Mouse (Mus musculus): ENCODE data around the gene Hdac9. TPM values are rescaled to one million over a fixed set of nuclear protein-coding genes. Genes with fewer than 3 reads are reported as not detected.
A peak's percentile ranks its signal among the peaks of the same experiment; 100 is the strongest.

Hdac9 gene
- polyA plus RNA-seq, 1 experiment from 2014 or later: 13.6 TPM

- 75% methylated on average over 6 of the region's 6 CpGs for WGBS
- Histone ChIP-seq H3K36me3 (ENCODE audit: control insufficient read depth, insufficient read depth) (no peaks in the 10 kb centered on the region), H3K9ac (replicated peaks; ENCODE audit: low read depth, low read length) (no peak overlapping the region), H3K4me3 (replicated peaks; ENCODE audit: low read length) (no peak overlapping the region), H3K27ac (ENCODE audit: low read length) (no peak overlapping the region), H3K9me3 (ENCODE audit: control insufficient read depth, low read length) (no peaks in the 10 kb centered on the region), H3K27me3 (replicated peaks; ENCODE audit: control insufficient read depth, insufficient read depth, low read length) (no peaks in the 10 kb centered on the region), H3K4me2 (ENCODE audit: low read length) (no peak overlapping the region), H3K4me1 (replicated peaks; ENCODE audit: control insufficient read depth, insufficient read depth, low read length) (no peaks in the 10 kb centered on the region)
- ATAC-seq: no peak
Measured at GRCm38 (mm10) chr12:34820229-34820628, 96.7 kb downstream of the Hdac9 start.

GRCm38 (mm10) chr12:34811673-34812613, 105.0 kb downstream of the Hdac9 start:
- ATAC-seq: no peak
- 54% methylated on average over 10 of the region's 10 CpGs for WGBS

GRCm38 (mm10) chr12:34810221-34810620, 106.7 kb downstream of the Hdac9 start:
- Histone ChIP-seq H3K4me2 (ENCODE audit: low read length) (no peak overlapping the region), H3K27ac (ENCODE audit: low read length) (no peak overlapping the region), H3K4me1 (replicated peaks; ENCODE audit: control insufficient read depth, insufficient read depth, low read length) (no peaks in the 10 kb centered on the region), H3K9ac (replicated peaks; ENCODE audit: low read depth, low read length) (no peak overlapping the region), H3K4me3 (replicated peaks; ENCODE audit: low read length) (no peak overlapping the region), H3K9me3 (ENCODE audit: control insufficient read depth, low read length) (no peaks in the 10 kb centered on the region), H3K27me3 (replicated peaks; ENCODE audit: control insufficient read depth, insufficient read depth, low read length) (no peaks in the 10 kb centered on the region), H3K36me3 (ENCODE audit: control insufficient read depth, insufficient read depth) (no peaks in the 10 kb centered on the region)
- no peak for ATAC-seq
- 93% methylated on average over 2 of the region's 2 CpGs for WGBS

More at GRCm38 (mm10) chr12:34811673-34812613, 105.0 kb downstream of the Hdac9 start:
- Histone ChIP-seq H3K4me1 (replicated peaks; ENCODE audit: control insufficient read depth, insufficient read depth, low read length) (no peaks in the 10 kb centered on the region), H3K36me3 (ENCODE audit: control insufficient read depth, insufficient read depth) (no peaks in the 10 kb centered on the region), H3K4me2 (ENCODE audit: low read length) (no peak overlapping the region), H3K27ac (ENCODE audit: low read length) (no peak overlapping the region), H3K27me3 (replicated peaks; ENCODE audit: control insufficient read depth, insufficient read depth, low read length) (no peaks in the 10 kb centered on the region), H3K9ac (replicated peaks; ENCODE audit: low read depth, low read length) (no peak overlapping the region), H3K9me3 (ENCODE audit: control insufficient read depth, low read length) (no peaks in the 10 kb centered on the region), H3K4me3 (replicated peaks; ENCODE audit: low read length) (no peak overlapping the region)

- WGBS: 94% methylated on average over 1 of the region's 1 CpGs
- no peaks in the 10 kb centered on the region for H3K36me3 ChIP-seq (ENCODE audit: control insufficient read depth, insufficient read depth)
- H3K9ac ChIP-seq (replicated peaks; ENCODE audit: low read depth, low read length): no peak overlapping the region
- ATAC-seq: no peak
- no peaks in the 10 kb centered on the region for H3K9me3 ChIP-seq (ENCODE audit: control insufficient read depth, low read length)
- H3K4me2 ChIP-seq (ENCODE audit: low read length): no peak overlapping the region
- no peak overlapping the region for H3K4me3 ChIP-seq (replicated peaks; ENCODE audit: low read length)
- H3K4me1 ChIP-seq (replicated peaks; ENCODE audit: control insufficient read depth, insufficient read depth, low read length): no peaks in the 10 kb centered on the region
- H3K27ac ChIP-seq (ENCODE audit: low read length): no peak overlapping the region
- H3K27me3 ChIP-seq (replicated peaks; ENCODE audit: control insufficient read depth, insufficient read depth, low read length): no peaks in the 10 kb centered on the region
Measured at GRCm38 (mm10) chr12:34808180-34808579, 108.7 kb downstream of the Hdac9 start.

- H3K4me3 ChIP-seq (replicated peaks; ENCODE audit: low read length): no peak overlapping the region
- H3K36me3 ChIP-seq (ENCODE audit: control insufficient read depth, insufficient read depth): no peaks in the 10 kb centered on the region
- ATAC-seq: no peak
- no peaks in the 10 kb centered on the region for H3K27me3 ChIP-seq (replicated peaks; ENCODE audit: control insufficient read depth, insufficient read depth, low read length)
- H3K9me3 ChIP-seq (ENCODE audit: control insufficient read depth, low read length): no peaks in the 10 kb centered on the region
- no peak overlapping the region for H3K27ac ChIP-seq (ENCODE audit: low read length)
- no peaks in the 10 kb centered on the region for H3K4me1 ChIP-seq (replicated peaks; ENCODE audit: control insufficient read depth, insufficient read depth, low read length)
- H3K9ac ChIP-seq (replicated peaks; ENCODE audit: low read depth, low read length): no peak overlapping the region
- no peak overlapping the region for H3K4me2 ChIP-seq (ENCODE audit: low read length)
Measured at GRCm38 (mm10) chr12:34806528-34806927, 110.4 kb downstream of the Hdac9 start.

- no peaks in the 10 kb centered on the region for H3K4me1 ChIP-seq (replicated peaks; ENCODE audit: control insufficient read depth, insufficient read depth, low read length)
- H3K27me3 ChIP-seq (replicated peaks; ENCODE audit: control insufficient read depth, insufficient read depth, low read length): no peaks in the 10 kb centered on the region
- no peak overlapping the region for H3K4me2 ChIP-seq (ENCODE audit: low read length)
- no peaks in the 10 kb centered on the region for H3K9me3 ChIP-seq (ENCODE audit: control insufficient read depth, low read length)
- ATAC-seq: no peak
- H3K9ac ChIP-seq (replicated peaks; ENCODE audit: low read depth, low read length): no peak overlapping the region
- no peak overlapping the region for H3K4me3 ChIP-seq (replicated peaks; ENCODE audit: low read length)
- WGBS: 81% methylated on average over 2 of the region's 2 CpGs
- no peaks in the 10 kb centered on the region for H3K36me3 ChIP-seq (ENCODE audit: control insufficient read depth, insufficient read depth)
- no peak overlapping the region for H3K27ac ChIP-seq (ENCODE audit: low read length)
Measured at GRCm38 (mm10) chr12:34803721-34804120, 113.2 kb downstream of the Hdac9 start.

- Histone ChIP-seq H3K36me3 (ENCODE audit: control insufficient read depth, insufficient read depth) (no peaks in the 10 kb centered on the region), H3K4me2 (ENCODE audit: low read length) (no peak overlapping the region), H3K9me3 (ENCODE audit: control insufficient read depth, low read length) (no peaks in the 10 kb centered on the region), H3K9ac (replicated peaks; ENCODE audit: low read depth, low read length) (no peak overlapping the region), H3K4me1 (replicated peaks; ENCODE audit: control insufficient read depth, insufficient read depth, low read length) (no peaks in the 10 kb centered on the region), H3K27ac (ENCODE audit: low read length) (no peak overlapping the region), H3K4me3 (replicated peaks; ENCODE audit: low read length) (no peak overlapping the region), H3K27me3 (replicated peaks; ENCODE audit: control insufficient read depth, insufficient read depth, low read length) (no peaks in the 10 kb centered on the region)
- ATAC-seq: 0 out of 2 replicates have a peak, but pooled peaks have one; percentile 38
- WGBS: 73% methylated on average over 4 of the region's 4 CpGs
Measured at GRCm38 (mm10) chr12:34802308-34802707, 114.6 kb downstream of the Hdac9 start.

- Histone ChIP-seq H3K27ac (ENCODE audit: low read length) (no peak overlapping the region), H3K9me3 (ENCODE audit: control insufficient read depth, low read length) (no peaks in the 10 kb centered on the region), H3K4me2 (ENCODE audit: low read length) (no peak overlapping the region), H3K36me3 (ENCODE audit: control insufficient read depth, insufficient read depth) (no peaks in the 10 kb centered on the region), H3K4me1 (replicated peaks; ENCODE audit: control insufficient read depth, insufficient read depth, low read length) (no peaks in the 10 kb centered on the region), H3K4me3 (replicated peaks; ENCODE audit: low read length) (no peak overlapping the region), H3K9ac (replicated peaks; ENCODE audit: low read depth, low read length) (no peak overlapping the region), H3K27me3 (replicated peaks; ENCODE audit: control insufficient read depth, insufficient read depth, low read length) (no peaks in the 10 kb centered on the region)
- ATAC-seq: no peak
Measured at GRCm38 (mm10) chr12:34801752-34802151, 115.1 kb downstream of the Hdac9 start.

GRCm38 (mm10) chr12:34797389-34797788, 119.5 kb downstream of the Hdac9 start:
- Histone ChIP-seq H3K4me2 (ENCODE audit: low read length) (no peak overlapping the region), H3K36me3 (ENCODE audit: control insufficient read depth, insufficient read depth) (no peaks in the 10 kb centered on the region), H3K9me3 (ENCODE audit: control insufficient read depth, low read length) (no peaks in the 10 kb centered on the region), H3K27ac (ENCODE audit: low read length) (no peak overlapping the region), H3K4me1 (replicated peaks; ENCODE audit: control insufficient read depth, insufficient read depth, low read length) (peaks cover under 1% of the 10 kb centered on the region; the same call in 1 of the 2 replicates), H3K9ac (replicated peaks; ENCODE audit: low read depth, low read length) (no peak overlapping the region), H3K4me3 (replicated peaks; ENCODE audit: low read length) (no peak overlapping the region), H3K27me3 (replicated peaks; ENCODE audit: control insufficient read depth, insufficient read depth, low read length) (no peaks in the 10 kb centered on the region)
- ATAC-seq: no peak
- WGBS: 51% methylated on average over 2 of the region's 2 CpGs

All from forebrain, embryonic 16.5 days (tissue).